Mouse (Mus musculus) neural tube, embryonic 14.5 days (tissue): ENCODE measurements around the gene Cyb5r1. TPM values are rescaled to one million over a fixed set of nuclear protein-coding genes. Genes with fewer than 3 reads are reported as not detected.
"Not testable (repeated sequence)": the region's sequence is repeated elsewhere in the genome, so short reads cannot be mapped to it uniquely, and the experiment has no call there.

ENCODE experiments used
- ATAC-seq: fragments of 200-750 bp; cut with Nextera tagmentation; 2 replicates; pipeline ENCODE4 v1.8.0; 2017; ENCODE audit warnings: low read depth, mild to moderate bottlenecking, moderate TSS enrichment, moderate library complexity
- H3K27ac ChIP-seq: fragments of 300-500 bp; sonication (generic); 2 replicates; pipeline ENCODE4 v1.5.1; 2014; ENCODE audit warnings: low read depth, mild to moderate bottlenecking, control low read depth, low read length, moderate library complexity, mixed read lengths
- H3K27me3 ChIP-seq: fragments of 300-500 bp; sonication (generic); 2 replicates; pipeline ENCODE4 v1.6.1; 2014; ENCODE audit warnings: low read length; ENCODE audit not compliant: control insufficient read depth, insufficient read depth
- H3K36me3 ChIP-seq: fragments of 300-500 bp; sonication (generic); 2 replicates; pipeline ENCODE4 v1.6.1; 2014; ENCODE audit warnings: low read length, mixed read lengths; ENCODE audit not compliant: control insufficient read depth, insufficient read depth
- H3K4me1 ChIP-seq: fragments of 300-500 bp; sonication (generic); 2 replicates; pipeline ENCODE4 v1.6.1; 2014; ENCODE audit warnings: low read length; ENCODE audit not compliant: control insufficient read depth, insufficient read depth
- H3K4me2 ChIP-seq: fragments of 300-500 bp; sonication (generic); 2 replicates; pipeline ENCODE4 v1.6.1; 2014; ENCODE audit warnings: mild to moderate bottlenecking, low read depth, low read length, control low read depth
- H3K4me3 ChIP-seq: fragments of 300-500 bp; sonication (generic); 2 replicates; pipeline ENCODE4 v1.5.1; 2014; ENCODE audit warnings: low read depth, low read length, control low read depth, mixed read lengths
- H3K9ac ChIP-seq: fragments of 300-500 bp; sonication (generic); replicated peaks from 2 replicates; pipeline ENCODE4 v1.6.1; 2014; ENCODE audit warnings: low read depth, mild to moderate bottlenecking, control low read depth, low read length, mixed read lengths
- H3K9me3 ChIP-seq: fragments of 300-500 bp; sonication (generic); 2 replicates; pipeline ENCODE4 v1.6.1; 2016; ENCODE audit warnings: low read length; ENCODE audit not compliant: control insufficient read depth
- WGBS: fragments of 180-500 bp; shearing (Covaris S2); extraction: QIAGEN DNeasy Blood & Tissue Kit; methylation state at CpG from one replicate; pipeline ENCODE4 v1.1.7; 2014; 5-methylcytosine and 5-hydroxymethylcytosine counted together
- polyA plus RNA-seq: library from polyadenylated mRNA; unstranded; fragments of >200 nt; fragmentation: Nextera tagmentation; extraction: Ambion mirVana; gene quantifications from 2 replicates; pipeline ENCODE4 v1.2.1, GENCODE M21; 2014

Cyb5r1 gene
- polyA plus RNA-seq, 1 experiment from 2014 or later, result 16.2 TPM

DNA sequence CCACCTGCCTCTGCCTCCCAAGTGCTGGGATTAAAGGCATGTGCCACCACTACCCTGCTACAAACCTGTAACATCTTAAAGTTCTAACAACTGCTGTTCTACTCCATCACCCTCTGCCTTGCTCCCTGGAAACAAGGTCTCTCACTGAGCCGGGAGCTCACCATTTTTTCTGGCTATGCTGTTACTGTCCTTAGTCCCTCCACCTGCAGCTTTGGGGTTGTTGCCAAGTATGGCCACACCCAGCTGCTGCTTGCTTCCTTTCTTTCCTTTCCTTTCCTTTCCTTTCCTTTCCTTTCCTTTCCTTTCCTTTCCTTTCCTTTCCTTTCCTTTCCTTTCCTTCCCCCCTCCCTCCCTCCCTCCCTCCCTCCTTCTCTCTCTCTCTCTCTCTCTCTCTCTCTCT is 37.9 kb downstream of the Cyb5r1 start:
- not testable (repeated sequence) for H3K9me3 ChIP-seq, H3K27ac ChIP-seq, H3K4me3 ChIP-seq, ATAC-seq, H3K4me1 ChIP-seq, H3K36me3 ChIP-seq, H3K9ac ChIP-seq, H3K27me3 ChIP-seq, H3K4me2 ChIP-seq
- 81% methylated on average over 1 of the region's 1 CpGs for WGBS

DNA sequence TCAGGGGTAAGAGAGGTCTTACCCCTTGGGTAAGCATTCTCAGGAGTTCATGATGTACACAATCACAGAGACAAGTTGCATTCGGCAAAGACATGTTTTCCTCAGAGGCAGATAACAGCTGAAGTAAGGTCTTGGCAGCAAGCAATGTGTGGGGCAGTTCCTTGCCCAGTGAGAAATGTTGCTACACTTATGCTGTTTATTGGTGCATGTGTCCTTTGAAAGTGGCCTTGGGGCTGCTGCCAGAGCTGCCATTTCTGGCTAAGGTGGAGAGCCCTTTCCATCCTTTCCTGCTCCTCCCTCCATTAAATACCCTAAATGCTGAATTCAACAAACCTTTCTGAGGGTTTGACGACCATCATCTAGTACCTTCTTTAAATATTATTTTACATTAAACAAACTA is 40.1 kb downstream of the Cyb5r1 start:
- H3K27me3 ChIP-seq, result no peaks in the 10 kb centered on the region
- H3K9me3 ChIP-seq, result no peaks in the 10 kb centered on the region
- H3K9ac ChIP-seq, result no peak overlapping the region
- H3K4me3 ChIP-seq, result no peak overlapping the region
- WGBS, result 96% methylated on average over 2 of the region's 2 CpGs
- H3K4me2 ChIP-seq, result no peak overlapping the region
- no peak for ATAC-seq
- H3K27ac ChIP-seq, result no peak overlapping the region
- H3K4me1 ChIP-seq, result no peaks in the 10 kb centered on the region
- H3K36me3 ChIP-seq, result no peaks in the 10 kb centered on the region

DNA sequence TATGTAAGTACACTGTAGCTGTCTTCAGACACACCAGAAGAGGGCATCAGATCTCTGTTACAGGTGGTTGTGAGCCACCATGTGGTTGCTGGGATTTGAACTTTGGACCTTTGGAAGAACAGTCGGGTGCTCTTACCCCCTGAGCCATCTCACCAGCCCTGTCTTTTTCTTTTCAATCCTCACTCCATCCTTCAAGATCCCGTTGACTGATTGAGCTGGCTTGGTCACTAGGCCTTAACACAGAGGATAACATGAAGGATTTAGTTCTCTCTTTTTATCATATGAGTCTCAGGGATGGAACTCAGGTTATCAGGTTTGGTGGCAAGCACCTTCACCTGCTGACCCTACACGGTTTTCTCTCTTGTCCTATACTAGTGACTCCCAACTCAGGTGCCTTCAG is 43.2 kb downstream of the Cyb5r1 start:
- not testable (repeated sequence) for H3K9me3 ChIP-seq, H3K9ac ChIP-seq, H3K4me1 ChIP-seq, H3K4me2 ChIP-seq, H3K27ac ChIP-seq, H3K27me3 ChIP-seq, H3K4me3 ChIP-seq, ATAC-seq, H3K36me3 ChIP-seq
- WGBS, result 75% methylated on average over 3 of the region's 3 CpGs

DNA sequence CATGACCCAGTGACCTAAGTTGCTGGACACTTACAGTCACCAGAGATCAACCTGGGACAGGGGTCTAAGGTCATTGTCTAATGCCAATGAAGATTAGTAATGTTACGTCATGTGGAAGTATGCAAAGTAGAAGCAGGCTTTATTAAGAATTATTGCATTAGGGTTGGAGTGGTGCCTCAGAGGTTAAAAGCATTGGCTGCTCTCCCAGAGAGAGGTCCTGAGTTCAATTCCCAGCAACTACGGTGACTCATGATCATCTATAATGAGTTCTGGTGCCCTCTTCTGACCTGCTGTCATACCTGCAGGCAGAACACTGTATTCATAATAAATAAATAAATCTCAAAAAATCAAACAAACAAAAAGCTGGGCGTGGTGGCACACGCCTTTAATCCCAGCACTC is 44.8 kb downstream of the Cyb5r1 start:
- no peaks in the 10 kb centered on the region for H3K36me3 ChIP-seq

DNA sequence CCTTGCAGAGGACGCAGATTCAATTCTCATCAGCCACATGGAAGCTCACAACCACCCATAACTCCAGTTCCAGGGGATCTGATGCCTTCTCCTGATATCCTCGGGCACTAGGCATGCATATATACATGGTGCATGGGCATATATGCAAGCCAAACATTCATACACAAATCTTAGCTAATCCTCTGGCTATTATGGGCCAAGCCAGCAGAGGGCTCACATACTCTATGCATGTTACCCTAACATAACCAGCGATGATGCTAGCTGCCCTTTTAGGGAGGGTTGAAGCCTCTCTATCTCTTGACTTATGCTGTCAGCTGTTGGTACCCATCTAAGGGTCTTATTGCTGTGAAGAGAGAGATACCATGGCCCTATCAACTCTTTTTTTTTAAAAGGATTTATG is 45.6 kb downstream of the Cyb5r1 start:
- H3K9me3 ChIP-seq, result no peaks in the 10 kb centered on the region
- H3K4me3 ChIP-seq, result no peak overlapping the region
- no peak overlapping the region for H3K4me2 ChIP-seq
- H3K36me3 ChIP-seq, result no peaks in the 10 kb centered on the region
- ATAC-seq, result no peak
- H3K4me1 ChIP-seq, result peaks cover 1% of the 10 kb centered on the region
- no peaks in the 10 kb centered on the region for H3K27me3 ChIP-seq
- no peak overlapping the region for H3K9ac ChIP-seq
- 47% methylated on average over 3 of the region's 3 CpGs for WGBS
- H3K27ac ChIP-seq, result no peak overlapping the region

More for the DNA sequence above, 44.8 kb downstream of the Cyb5r1 start:
- no peaks in the 10 kb centered on the region for H3K27me3 ChIP-seq
- H3K27ac ChIP-seq, result no peak overlapping the region
- no peak overlapping the region for H3K4me2 ChIP-seq
- WGBS, result 88% methylated on average over 4 of the region's 4 CpGs
- no peak for ATAC-seq
- no peaks in the 10 kb centered on the region for H3K9me3 ChIP-seq
- H3K4me3 ChIP-seq, result no peak overlapping the region
- H3K4me1 ChIP-seq, result no peaks in the 10 kb centered on the region
- H3K9ac ChIP-seq, result no peak overlapping the region

DNA sequence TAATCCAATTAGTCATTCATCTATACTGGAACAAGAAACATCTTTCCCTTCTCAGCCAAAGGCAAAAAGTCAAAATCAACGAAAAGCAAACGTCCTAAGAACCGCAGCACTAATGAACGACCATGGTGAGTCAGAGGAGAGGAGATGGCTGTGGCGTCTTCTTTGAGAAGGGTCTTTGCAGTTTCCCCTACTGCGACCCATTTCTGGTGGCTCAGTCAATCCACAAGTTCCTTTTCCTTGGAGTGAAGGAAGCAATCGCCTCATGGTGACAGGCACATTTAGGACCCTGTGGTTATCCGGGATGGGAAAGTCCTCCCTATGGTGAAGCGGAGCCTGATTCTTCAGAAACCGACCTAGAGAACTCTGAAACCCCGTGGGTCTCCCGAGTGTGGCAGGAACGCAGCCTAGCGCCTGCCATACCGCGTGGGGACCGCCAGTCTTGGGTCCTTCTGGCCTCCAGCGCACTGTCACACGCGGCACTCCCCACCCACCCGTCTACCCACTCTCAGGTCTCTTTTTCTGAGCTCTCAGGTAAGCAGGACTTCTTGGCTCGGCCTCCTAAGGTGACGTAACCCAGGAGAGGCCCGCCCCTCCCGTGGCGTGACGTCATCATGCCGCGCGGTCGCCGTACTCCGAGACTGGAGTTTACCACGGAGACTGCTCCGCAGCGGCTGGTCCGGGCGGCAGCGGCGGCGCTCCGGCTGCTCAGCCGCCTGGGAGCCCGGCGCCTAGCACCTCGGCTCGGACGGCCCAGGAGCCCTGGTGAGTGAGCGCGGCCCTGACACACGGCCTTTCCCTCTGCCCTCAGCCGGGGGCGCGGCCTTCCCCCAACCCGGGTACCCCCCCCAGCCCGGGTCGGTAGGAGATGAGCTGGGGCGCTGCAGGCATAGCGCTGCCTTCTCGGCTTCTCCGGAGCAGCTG is 49.8 kb downstream of the Cyb5r1 start, which contains the start of gene Klhl12:
Klhl12 (plus strand) TSS at position 628 of the 921 bp plus-strand sequence.
- Histone ChIP-seq H3K27me3 (no peaks in the 10 kb centered on the region), H3K36me3 (0 out of 2 replicates have a peak, but pooled peaks cover under 1% of the 10 kb centered on the region), H3K9ac (peak within 1 kb of the TSS; percentile 89), H3K9me3 (no peaks in the 10 kb centered on the region), H3K27ac (peak within 1 kb of the TSS; percentile 66), H3K4me1 (peaks cover 5% of the 10 kb centered on the region), H3K4me2 (peak within 1 kb of the TSS; percentile 52), H3K4me3 (peak within 1 kb of the TSS; percentile 95)
- 1% methylated on average over 57 of the region's 61 CpGs for WGBS
- peak; percentile 95 for ATAC-seq

DNA sequence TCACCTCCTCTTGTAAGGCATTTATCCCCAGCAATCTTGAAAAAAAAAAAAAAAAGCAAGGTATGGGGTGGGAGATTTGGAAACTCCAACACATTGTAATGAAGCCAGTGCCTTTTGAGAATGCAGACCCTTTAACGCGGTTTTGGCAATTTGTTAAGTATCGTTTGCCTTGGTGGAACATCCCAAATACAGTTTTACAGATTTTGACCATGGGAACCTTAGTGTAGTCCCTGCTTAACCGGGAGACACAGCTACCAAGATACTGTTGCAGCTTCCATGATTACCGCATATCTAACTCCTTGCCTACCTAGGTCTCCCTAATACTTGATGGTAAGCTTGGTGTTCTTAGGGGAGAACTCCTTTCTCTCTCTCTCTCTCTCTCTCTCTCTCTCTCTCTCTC is 50.7 kb downstream of the Cyb5r1 start:
- H3K9me3 ChIP-seq, result no peaks in the 10 kb centered on the region
- H3K4me1 ChIP-seq, result peaks cover 5% of the 10 kb centered on the region
- H3K9ac ChIP-seq, result peak overlapping the region; percentile 89; the same call in 1 of the 2 replicates
- peak overlapping the region; percentile 95 for H3K4me3 ChIP-seq
- H3K36me3 ChIP-seq, result 0 out of 2 replicates have a peak, but pooled peaks cover 5% of the 10 kb centered on the region
- no peaks in the 10 kb centered on the region for H3K27me3 ChIP-seq
- no peak for ATAC-seq
- WGBS, result 25% methylated on average over 5 of the region's 5 CpGs
- H3K4me2 ChIP-seq, result peak overlapping the region; percentile 52
- H3K27ac ChIP-seq, result no peak overlapping the region

DNA sequence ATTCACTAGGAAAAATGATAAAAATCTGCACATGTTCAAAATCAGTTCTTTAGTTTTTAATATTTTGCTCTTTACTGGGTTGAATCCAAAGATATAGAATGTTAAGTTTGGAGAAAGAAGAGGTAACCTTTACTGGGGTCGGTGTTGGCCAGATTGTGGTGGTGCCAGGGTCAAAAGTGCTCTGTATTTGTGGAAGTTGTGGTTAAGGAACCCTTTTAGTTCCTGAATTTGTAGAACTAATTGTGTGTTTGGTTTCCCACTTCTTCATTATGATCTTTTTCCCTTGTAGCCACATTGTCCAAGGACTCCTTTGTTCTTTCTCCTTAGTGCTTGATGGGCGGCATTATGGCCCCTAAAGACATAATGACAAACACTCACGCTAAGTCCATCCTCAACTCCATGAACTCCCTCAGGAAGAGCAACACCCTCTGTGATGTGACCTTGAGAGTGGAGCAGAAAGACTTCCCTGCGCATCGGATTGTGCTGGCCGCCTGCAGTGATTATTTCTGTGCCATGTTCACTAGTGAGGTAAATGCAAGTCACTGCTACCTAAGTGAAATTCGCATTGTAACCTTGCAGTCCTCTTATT is 52.9 kb downstream of the Cyb5r1 start:
- Histone ChIP-seq H3K27ac (no peak overlapping the region), H3K4me3 (no peak overlapping the region), H3K4me2 (no peak overlapping the region), H3K9ac (no peak overlapping the region), H3K36me3 (peaks cover 13% of the 10 kb centered on the region; the same call in 1 of the 2 replicates), H3K9me3 (no peaks in the 10 kb centered on the region), H3K27me3 (no peaks in the 10 kb centered on the region), H3K4me1 (peaks cover 5% of the 10 kb centered on the region)
- WGBS, result 91% methylated on average over 7 of the region's 7 CpGs
- ATAC-seq, result no peak
